Mouse (Mus musculus): ENCODE measurements around the gene Rfxap. TPM values are rescaled to one million over a fixed set of nuclear protein-coding genes. Genes with fewer than 3 reads are reported as not detected.

Gene Rfxap
- 22.4 and 24.9 TPM in 2 replicates for polyA plus RNA-seq (2015; fragmentation: Nextera tagmentation; extraction: Ambion mirVana)

DNA sequence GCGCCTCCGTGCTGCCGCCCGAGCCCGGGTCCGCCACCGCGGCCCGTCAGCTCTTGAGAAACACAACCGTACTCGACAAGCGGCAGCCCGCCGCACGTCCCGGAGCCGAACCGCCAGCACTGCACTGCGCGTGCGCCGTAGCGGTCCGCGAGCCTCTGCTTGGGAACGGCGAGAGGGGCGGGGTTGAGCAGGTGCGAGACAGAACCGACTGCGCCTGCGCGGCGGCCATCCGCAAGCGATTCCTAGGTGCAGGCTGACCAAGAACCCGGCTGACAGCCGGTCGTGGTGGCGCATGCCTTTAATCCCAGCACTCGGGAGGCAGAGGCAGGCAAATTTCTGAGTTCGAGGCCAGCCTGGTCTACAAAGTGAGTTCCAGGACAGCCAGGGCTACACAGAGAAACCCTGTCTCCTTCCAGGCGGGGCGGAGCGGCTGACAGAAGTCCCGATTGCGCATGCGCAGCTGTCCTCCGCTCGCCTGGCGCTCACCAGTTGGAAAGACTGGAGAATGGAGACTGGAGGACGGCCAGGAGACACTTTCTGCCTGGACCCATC lies at the start of gene Rfxap:
TSS of gene Rfxap (minus strand) at position 126 of the 552 bp plus-strand sequence.
- Histone ChIP-seq H3K9me3 (ENCODE audit: low read length) (no peaks in the 10 kb centered on the region), H3K4me1 (ENCODE audit: insufficient read depth, low read depth, low read length) (0 out of 2 replicates have a peak, but pooled peaks cover 8% of the 10 kb centered on the region), H3K36me3 (ENCODE audit: insufficient read depth, low read length) (0 out of 2 replicates have a peak, but pooled peaks cover 6% of the 10 kb centered on the region), H3K27me3 (replicated peaks; ENCODE audit: insufficient read depth, low read length) (no peaks in the 10 kb centered on the region), H3K4me2 (replicated peaks; ENCODE audit: low read depth, low read length) (peak within 1 kb of the TSS; percentile 93), H3K27ac (ENCODE audit: low read length) (peak within 1 kb of the TSS; percentile 89), H3K4me3 (ENCODE audit: low read depth, low read length) (peak within 1 kb of the TSS; percentile 77), H3K9ac (replicated peaks; ENCODE audit: low read depth) (peak within 1 kb of the TSS; percentile 32)
- ATAC-seq (peak; percentile 95), DNase-seq (ENCODE audit: low spot score) (peak; percentile 99)
- no peak for TF ChIP-seq CTCF (IDR thresholded peaks at IDR 0.05)
- 1% methylated on average over 49 of the region's 52 CpGs for WGBS

- H3K4me2 ChIP-seq (replicated peaks; ENCODE audit: low read depth, low read length): no peak overlapping the region
- no peak for DNase-seq (ENCODE audit: low spot score)
- no peak for ATAC-seq
- H3K4me1 ChIP-seq (ENCODE audit: insufficient read depth, low read depth, low read length): no peaks in the 10 kb centered on the region
- no peaks in the 10 kb centered on the region for H3K27me3 ChIP-seq (replicated peaks; ENCODE audit: insufficient read depth, low read length)
- TF ChIP-seq CTCF (IDR thresholded peaks at IDR 0.05) (no peak), EP300 (IDR thresholded peaks at IDR 0.05) (no peak)
- WGBS: 69% methylated on average over 2 of the region's 2 CpGs
- H3K27ac ChIP-seq (ENCODE audit: low read length): no peak overlapping the region
- no peak overlapping the region for H3K9ac ChIP-seq (replicated peaks; ENCODE audit: low read depth)
- no peaks in the 10 kb centered on the region for H3K36me3 ChIP-seq (ENCODE audit: insufficient read depth, low read length)
- H3K9me3 ChIP-seq (ENCODE audit: low read length): no peaks in the 10 kb centered on the region
- no peak overlapping the region for H3K4me3 ChIP-seq (ENCODE audit: low read depth, low read length)
Observed at GRCm38 (mm10) chr3:54835421-54835820, 27.8 kb upstream of the Rfxap start.

GRCm38 (mm10) chr3:54832491-54832890 lies 24.9 kb upstream of the Rfxap start:
- no peaks in the 10 kb centered on the region for H3K27me3 ChIP-seq (replicated peaks; ENCODE audit: insufficient read depth, low read length)
- WGBS: 69% methylated on average over 3 of the region's 3 CpGs
- no peak overlapping the region for H3K4me3 ChIP-seq (ENCODE audit: low read depth, low read length)
- ATAC-seq (no peak), DNase-seq (ENCODE audit: low spot score) (no peak)
- H3K27ac ChIP-seq (ENCODE audit: low read length): no peak overlapping the region
- H3K36me3 ChIP-seq (ENCODE audit: insufficient read depth, low read length): no peaks in the 10 kb centered on the region
- no peak overlapping the region for H3K4me2 ChIP-seq (replicated peaks; ENCODE audit: low read depth, low read length)
- TF ChIP-seq EP300 (IDR thresholded peaks at IDR 0.05) (no peak), CTCF (IDR thresholded peaks at IDR 0.05) (no peak)
- H3K9me3 ChIP-seq (ENCODE audit: low read length): no peaks in the 10 kb centered on the region
- no peak overlapping the region for H3K9ac ChIP-seq (replicated peaks; ENCODE audit: low read depth)
- no peaks in the 10 kb centered on the region for H3K4me1 ChIP-seq (ENCODE audit: insufficient read depth, low read depth, low read length)

GRCm38 (mm10) chr3:54822526-54822925 lies 14.9 kb upstream of the Rfxap start:
- Histone ChIP-seq H3K4me2 (replicated peaks; ENCODE audit: low read depth, low read length) (no peak overlapping the region), H3K36me3 (ENCODE audit: insufficient read depth, low read length) (no peaks in the 10 kb centered on the region), H3K4me3 (ENCODE audit: low read depth, low read length) (no peak overlapping the region), H3K9ac (replicated peaks; ENCODE audit: low read depth) (no peak overlapping the region), H3K27ac (ENCODE audit: low read length) (no peak overlapping the region), H3K9me3 (ENCODE audit: low read length) (no peaks in the 10 kb centered on the region), H3K27me3 (replicated peaks; ENCODE audit: insufficient read depth, low read length) (no peaks in the 10 kb centered on the region), H3K4me1 (ENCODE audit: insufficient read depth, low read depth, low read length) (no peaks in the 10 kb centered on the region)
- ATAC-seq (no peak), DNase-seq (ENCODE audit: low spot score) (no peak)
- 67% methylated on average over 5 of the region's 5 CpGs for WGBS
- TF ChIP-seq CTCF (IDR thresholded peaks at IDR 0.05): no peak
- TF ChIP-seq EP300 (IDR thresholded peaks at IDR 0.05): no peak

DNA sequence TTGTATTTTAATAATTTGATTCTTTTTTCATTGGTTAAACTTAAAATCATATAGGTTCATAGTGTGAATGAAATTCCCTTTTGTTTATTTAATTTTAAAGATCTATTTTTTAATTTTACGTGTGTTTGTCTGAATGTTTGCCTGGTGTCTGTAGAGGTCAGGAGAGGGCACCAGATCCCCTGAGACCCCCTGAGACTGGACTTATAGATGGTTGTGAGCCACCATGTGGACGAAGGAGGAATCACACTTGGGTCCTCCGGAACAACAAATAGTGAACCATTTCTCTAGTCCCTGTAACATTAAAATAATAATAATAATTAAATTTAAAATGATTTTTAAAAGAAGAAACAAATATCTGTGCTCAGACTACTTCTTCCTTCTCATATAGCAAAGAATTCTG lies 7.7 kb upstream of the Rfxap start:
- Histone ChIP-seq H3K27me3 (replicated peaks; ENCODE audit: insufficient read depth, low read length) (no peaks in the 10 kb centered on the region), H3K9ac (replicated peaks; ENCODE audit: low read depth) (no peak overlapping the region), H3K4me1 (ENCODE audit: insufficient read depth, low read depth, low read length) (no peaks in the 10 kb centered on the region), H3K4me3 (ENCODE audit: low read depth, low read length) (no peak overlapping the region), H3K36me3 (ENCODE audit: insufficient read depth, low read length) (no peaks in the 10 kb centered on the region), H3K27ac (ENCODE audit: low read length) (no peak overlapping the region), H3K9me3 (ENCODE audit: low read length) (no peaks in the 10 kb centered on the region), H3K4me2 (replicated peaks; ENCODE audit: low read depth, low read length) (no peak overlapping the region)
- peak; percentile 65 for DNase-seq (ENCODE audit: low spot score)
- TF ChIP-seq EP300 (IDR thresholded peaks at IDR 0.05): no peak
- TF ChIP-seq CTCF (IDR thresholded peaks at IDR 0.05): peak; percentile 86
- WGBS: 12% methylated on average over 3 of the region's 3 CpGs
- no peak for ATAC-seq

DNA sequence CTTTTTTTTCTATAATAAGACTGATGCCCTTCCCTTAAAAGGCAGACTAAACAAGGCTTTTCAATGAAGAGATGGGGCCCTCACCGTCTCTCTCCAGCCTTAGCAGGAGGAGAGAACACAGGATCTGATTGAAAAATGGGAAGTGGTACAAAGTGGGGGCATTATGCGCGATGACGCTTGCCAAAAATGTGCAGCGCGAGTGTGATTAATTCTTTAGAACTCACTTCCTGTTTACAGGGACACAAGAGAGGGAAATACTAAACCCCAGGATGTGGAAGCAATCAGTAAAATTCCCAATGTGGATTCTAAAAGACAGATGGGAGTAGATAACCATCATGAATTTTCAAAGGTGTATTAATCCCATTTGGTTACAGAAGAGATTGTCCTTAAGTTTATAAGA lies 7.0 kb upstream of the Rfxap start:
- no peak overlapping the region for H3K9ac ChIP-seq (replicated peaks; ENCODE audit: low read depth)
- H3K27ac ChIP-seq (ENCODE audit: low read length): no peak overlapping the region
- H3K4me2 ChIP-seq (replicated peaks; ENCODE audit: low read depth, low read length): no peak overlapping the region
- ATAC-seq: no peak
- H3K27me3 ChIP-seq (replicated peaks; ENCODE audit: insufficient read depth, low read length): no peaks in the 10 kb centered on the region
- H3K4me1 ChIP-seq (ENCODE audit: insufficient read depth, low read depth, low read length): no peaks in the 10 kb centered on the region
- peak; percentile 9 for DNase-seq (ENCODE audit: low spot score)
- no peak overlapping the region for H3K4me3 ChIP-seq (ENCODE audit: low read depth, low read length)
- H3K36me3 ChIP-seq (ENCODE audit: insufficient read depth, low read length): no peaks in the 10 kb centered on the region
- WGBS: 42% methylated on average over 6 of the region's 6 CpGs
- TF ChIP-seq CTCF (IDR thresholded peaks at IDR 0.05) (no peak), EP300 (IDR thresholded peaks at IDR 0.05) (no peak)
- H3K9me3 ChIP-seq (ENCODE audit: low read length): no peaks in the 10 kb centered on the region
